Mouse (Mus musculus): ENCODE results near the gene Set. TPM values are rescaled to one million over a fixed set of nuclear protein-coding genes. Genes with fewer than 3 reads are reported as not detected.

Gene Set
- polyA plus RNA-seq, 1 experiment from 2014 or later: 393 TPM

DNA sequence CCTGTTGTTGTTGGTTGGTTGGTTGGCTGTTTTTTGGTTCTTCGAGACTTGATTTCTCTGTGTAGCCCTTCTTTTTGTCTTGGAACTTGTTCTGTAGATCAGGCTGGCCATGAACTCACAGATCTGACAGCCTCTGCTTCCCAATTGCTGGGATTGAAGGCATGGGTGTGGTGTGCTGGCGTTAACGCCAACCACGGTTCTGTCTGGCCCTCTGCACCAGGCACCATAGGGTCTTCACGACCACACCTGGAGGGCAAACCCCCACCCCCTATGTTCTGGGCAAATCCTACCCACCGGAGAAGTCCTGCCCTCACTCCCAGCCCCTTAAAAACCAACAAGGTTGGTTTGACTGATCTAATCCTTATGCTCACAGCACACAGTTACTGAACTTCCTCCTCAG lies 19.8 kb downstream of the Set start:
- Histone ChIP-seq H3K9me3 (replicated peaks; ENCODE audit: control insufficient read depth, low read length) (no peaks in the 10 kb centered on the region), H3K27me3 (replicated peaks; ENCODE audit: control insufficient read depth, insufficient read depth, low read length) (no peaks in the 10 kb centered on the region), H3K27ac (ENCODE audit: low read depth, low read length) (peak overlapping the region; percentile 21; the same call in 1 of the 2 replicates), H3K4me1 (ENCODE audit: control insufficient read depth, insufficient read depth, low read length) (peaks cover 4% of the 10 kb centered on the region; the same call in 1 of the 2 replicates), H3K9ac (ENCODE audit: low read length) (peak overlapping the region; percentile 45; the same call in 1 of the 2 replicates), H3K4me2 (ENCODE audit: low read length) (peak overlapping the region; percentile 96), H3K4me3 (ENCODE audit: low read depth, low read length) (peak overlapping the region; percentile 46; the same call in 1 of the 2 replicates), H3K36me3 (ENCODE audit: control insufficient read depth, insufficient read depth, low read length) (peaks cover 22% of the 10 kb centered on the region)
- ATAC-seq (no peak; the same call in none of the 2 replicates), DNase-seq (ENCODE audit: low spot score) (no peak)
- WGBS: 65% methylated on average over 6 of the region's 6 CpGs

DNA sequence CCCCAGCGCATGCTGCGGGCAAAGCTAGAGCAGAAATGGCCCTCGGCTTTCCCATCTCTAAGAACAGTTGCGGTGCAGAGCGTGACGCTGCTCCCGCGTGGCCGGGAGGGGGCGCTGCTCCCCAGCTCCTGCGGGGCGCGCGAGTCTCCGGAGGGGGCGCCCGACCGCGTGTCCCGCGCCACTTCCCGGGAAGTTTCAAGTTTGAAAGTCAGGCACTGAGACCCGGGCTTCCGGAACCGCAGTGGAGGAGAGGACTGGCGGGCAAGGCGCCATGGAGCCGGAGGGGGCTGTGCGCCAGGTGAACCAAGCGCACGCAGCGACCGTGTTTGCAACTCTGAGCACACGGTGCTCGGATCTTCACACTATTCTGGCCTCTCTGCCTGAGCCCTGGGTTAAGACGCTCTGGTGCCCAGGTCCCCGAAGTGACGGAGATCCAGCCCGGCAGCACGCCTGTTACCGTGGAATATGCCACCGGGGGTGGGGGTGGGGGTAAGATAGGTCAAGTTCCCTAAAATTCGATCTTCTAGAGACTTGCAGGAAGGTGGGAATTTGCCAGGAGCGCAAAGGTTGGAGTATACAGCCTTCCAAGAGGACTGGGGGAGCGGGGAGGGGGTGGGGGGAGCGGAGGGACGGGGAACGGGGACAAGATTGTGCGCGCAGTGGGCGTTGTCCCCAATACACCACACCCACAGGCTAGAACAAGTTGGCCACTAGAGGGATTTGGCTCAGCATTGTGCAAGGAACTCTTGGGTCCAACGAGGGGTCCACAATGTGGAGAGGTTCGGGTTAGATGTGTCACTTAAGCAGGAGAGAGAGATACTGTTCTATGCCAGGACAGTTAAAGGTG lies 20.5 kb downstream of the Set start, which contains the start of gene Pkn3:
Gene Pkn3 (plus strand): TSS at position 183 of the 847 bp plus-strand sequence.
- WGBS: under 1% methylated on average over 53 of the region's 53 CpGs
- H3K9me3 ChIP-seq (replicated peaks; ENCODE audit: control insufficient read depth, low read length): no peaks in the 10 kb centered on the region
- ATAC-seq (peak; percentile 82), DNase-seq (ENCODE audit: low spot score) (peak; percentile 84)
- H3K27me3 ChIP-seq (replicated peaks; ENCODE audit: control insufficient read depth, insufficient read depth, low read length): no peaks in the 10 kb centered on the region
- peaks cover 17% of the 10 kb centered on the region for H3K36me3 ChIP-seq (ENCODE audit: control insufficient read depth, insufficient read depth, low read length)
- H3K9ac ChIP-seq (ENCODE audit: low read length): peak within 1 kb of the TSS; percentile 58
- H3K27ac ChIP-seq (ENCODE audit: low read depth, low read length): peak within 1 kb of the TSS; percentile 21; the same call in 1 of the 2 replicates
- H3K4me1 ChIP-seq (ENCODE audit: control insufficient read depth, insufficient read depth, low read length): peaks cover 4% of the 10 kb centered on the region; the same call in 1 of the 2 replicates
- peak within 1 kb of the TSS; percentile 46 for H3K4me3 ChIP-seq (ENCODE audit: low read depth, low read length)
- H3K4me2 ChIP-seq (ENCODE audit: low read length): peak within 1 kb of the TSS; percentile 96

DNA sequence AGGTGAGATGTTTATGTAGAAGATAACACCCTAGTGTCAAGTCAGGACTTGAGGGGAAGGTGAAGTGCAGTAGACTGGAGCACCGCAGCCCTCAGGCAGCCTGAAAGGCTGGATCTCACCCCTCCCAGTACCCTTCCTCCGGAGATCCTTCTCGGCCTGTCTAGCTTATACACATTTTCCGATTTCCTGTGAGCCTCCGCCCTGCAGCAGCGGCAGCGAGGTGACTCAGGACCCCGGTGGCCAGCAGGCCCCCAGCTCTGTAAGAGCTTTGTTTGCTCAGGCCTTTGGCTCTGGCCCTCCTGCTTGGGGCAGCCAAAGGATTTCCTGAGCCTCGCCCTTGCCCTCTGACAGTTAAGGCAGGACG lies 21.2 kb downstream of the Set start:
- H3K4me2 ChIP-seq (ENCODE audit: low read length): peak overlapping the region; percentile 96
- ATAC-seq: no peak
- peaks cover 4% of the 10 kb centered on the region; the same call in 1 of the 2 replicates for H3K4me1 ChIP-seq (ENCODE audit: control insufficient read depth, insufficient read depth, low read length)
- peak overlapping the region; percentile 58; the same call in 1 of the 2 replicates for H3K9ac ChIP-seq (ENCODE audit: low read length)
- WGBS: 27% methylated on average over 10 of the region's 10 CpGs
- H3K9me3 ChIP-seq (replicated peaks; ENCODE audit: control insufficient read depth, low read length): no peaks in the 10 kb centered on the region
- peak overlapping the region; percentile 11; the same call in 1 of the 2 replicates for H3K27ac ChIP-seq (ENCODE audit: low read depth, low read length)
- peaks cover 11% of the 10 kb centered on the region for H3K36me3 ChIP-seq (ENCODE audit: control insufficient read depth, insufficient read depth, low read length)
- DNase-seq (ENCODE audit: low spot score): no peak
- no peaks in the 10 kb centered on the region for H3K27me3 ChIP-seq (replicated peaks; ENCODE audit: control insufficient read depth, insufficient read depth, low read length)
- H3K4me3 ChIP-seq (ENCODE audit: low read depth, low read length): peak overlapping the region; percentile 46; the same call in 1 of the 2 replicates

- Histone ChIP-seq H3K27ac (ENCODE audit: low read depth, low read length) (no peak overlapping the region), H3K9ac (ENCODE audit: low read length) (no peak overlapping the region), H3K4me2 (ENCODE audit: low read length) (peak overlapping the region; percentile 96; the same call in 1 of the 2 replicates), H3K27me3 (replicated peaks; ENCODE audit: control insufficient read depth, insufficient read depth, low read length) (no peaks in the 10 kb centered on the region), H3K4me1 (ENCODE audit: control insufficient read depth, insufficient read depth, low read length) (peaks cover 4% of the 10 kb centered on the region; the same call in 1 of the 2 replicates), H3K36me3 (ENCODE audit: control insufficient read depth, insufficient read depth, low read length) (peaks cover 8% of the 10 kb centered on the region), H3K9me3 (replicated peaks; ENCODE audit: control insufficient read depth, low read length) (no peaks in the 10 kb centered on the region), H3K4me3 (ENCODE audit: low read depth, low read length) (no peak overlapping the region)
- no peak for DNase-seq (ENCODE audit: low spot score)
- ATAC-seq: no peak
- 79% methylated on average over 4 of the region's 4 CpGs for WGBS
Observed at GRCm38 (mm10) chr2:30078760-30079159, 21.6 kb downstream of the Set start.

DNA sequence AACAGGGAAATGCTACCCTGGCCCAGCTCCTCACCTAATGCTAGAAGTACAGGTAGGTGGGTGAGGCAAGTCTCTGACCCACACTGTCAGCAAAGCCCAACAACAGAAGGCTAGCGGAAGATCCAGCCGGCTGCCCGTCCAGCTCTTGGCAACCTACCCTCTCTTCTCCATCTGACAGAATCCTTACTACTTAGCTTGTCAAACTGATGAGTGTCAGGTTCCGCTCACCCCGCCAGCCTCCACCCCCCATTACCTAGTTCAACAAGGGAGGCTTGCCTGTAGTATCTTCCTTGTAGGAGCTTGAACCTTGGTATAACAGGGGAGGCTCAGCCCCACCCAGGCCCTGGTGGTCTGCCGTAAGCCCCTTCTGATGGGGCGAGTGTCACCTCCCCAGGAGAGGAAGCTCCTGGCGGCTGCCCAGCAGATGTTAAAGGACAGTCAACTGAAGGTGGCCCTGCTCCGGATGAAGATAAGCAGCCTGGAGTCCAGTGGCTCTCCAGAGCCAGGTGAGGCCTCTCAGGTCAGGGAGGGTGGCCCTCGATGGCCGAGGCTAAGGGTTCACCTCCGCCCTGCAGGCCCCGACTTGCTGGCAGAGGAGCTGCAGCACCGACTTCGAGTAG lies 23.1 kb downstream of the Set start:
- no peak overlapping the region for H3K9ac ChIP-seq (ENCODE audit: low read length)
- H3K4me3 ChIP-seq (ENCODE audit: low read depth, low read length): no peak overlapping the region
- no peak overlapping the region for H3K4me2 ChIP-seq (ENCODE audit: low read length)
- DNase-seq (ENCODE audit: low spot score): no peak
- H3K4me1 ChIP-seq (ENCODE audit: control insufficient read depth, insufficient read depth, low read length): peaks cover 4% of the 10 kb centered on the region; the same call in 1 of the 2 replicates
- no peaks in the 10 kb centered on the region for H3K27me3 ChIP-seq (replicated peaks; ENCODE audit: control insufficient read depth, insufficient read depth, low read length)
- H3K36me3 ChIP-seq (ENCODE audit: control insufficient read depth, insufficient read depth, low read length): no peaks in the 10 kb centered on the region
- H3K9me3 ChIP-seq (replicated peaks; ENCODE audit: control insufficient read depth, low read length): no peaks in the 10 kb centered on the region
- H3K27ac ChIP-seq (ENCODE audit: low read depth, low read length): no peak overlapping the region
- no peak for ATAC-seq
- 93% methylated on average over 15 of the region's 15 CpGs for WGBS

DNA sequence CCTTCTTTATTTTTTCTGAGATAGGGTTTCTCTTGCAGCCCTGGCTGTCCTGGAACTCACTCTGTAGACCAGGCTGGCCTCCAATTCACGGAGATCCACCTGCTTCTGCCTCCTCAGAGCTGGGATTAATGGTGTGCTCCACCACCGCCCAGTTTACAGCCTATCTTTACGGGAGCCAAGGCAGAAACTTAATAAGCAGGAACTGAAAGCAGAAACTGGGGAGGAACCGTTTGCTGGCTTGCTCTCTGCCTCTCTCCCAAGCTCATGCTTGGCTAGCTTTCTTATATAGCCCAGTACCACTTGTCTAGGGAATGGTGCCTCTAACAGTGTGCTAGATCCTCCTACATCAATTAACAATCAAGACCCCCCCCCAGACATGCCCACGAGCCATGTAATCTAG lies 26.9 kb downstream of the Set start:
- no peaks in the 10 kb centered on the region for H3K27me3 ChIP-seq (replicated peaks; ENCODE audit: control insufficient read depth, insufficient read depth, low read length)
- H3K4me2 ChIP-seq (ENCODE audit: low read length): no peak overlapping the region
- no peaks in the 10 kb centered on the region for H3K36me3 ChIP-seq (ENCODE audit: control insufficient read depth, insufficient read depth, low read length)
- H3K4me1 ChIP-seq (ENCODE audit: control insufficient read depth, insufficient read depth, low read length): no peaks in the 10 kb centered on the region
- no peak for DNase-seq (ENCODE audit: low spot score)
- no peak overlapping the region for H3K27ac ChIP-seq (ENCODE audit: low read depth, low read length)
- 54% methylated on average over 5 of the region's 5 CpGs for WGBS
- H3K9me3 ChIP-seq (replicated peaks; ENCODE audit: control insufficient read depth, low read length): no peaks in the 10 kb centered on the region
- H3K4me3 ChIP-seq (ENCODE audit: low read depth, low read length): no peak overlapping the region
- ATAC-seq: no peak
- no peak overlapping the region for H3K9ac ChIP-seq (ENCODE audit: low read length)

GRCm38 (mm10) chr2:30084632-30085031 lies 27.5 kb downstream of the Set start:
- H3K27ac ChIP-seq (ENCODE audit: low read depth, low read length): no peak overlapping the region

GRCm38 (mm10) chr2:30087310-30087709 lies 30.1 kb downstream of the Set start:
- Histone ChIP-seq H3K27me3 (replicated peaks; ENCODE audit: control insufficient read depth, insufficient read depth, low read length) (no peaks in the 10 kb centered on the region), H3K4me2 (ENCODE audit: low read length) (no peak overlapping the region), H3K4me3 (ENCODE audit: low read depth, low read length) (no peak overlapping the region), H3K9me3 (replicated peaks; ENCODE audit: control insufficient read depth, low read length) (no peaks in the 10 kb centered on the region), H3K27ac (ENCODE audit: low read depth, low read length) (no peak overlapping the region), H3K4me1 (ENCODE audit: control insufficient read depth, insufficient read depth, low read length) (no peaks in the 10 kb centered on the region), H3K36me3 (ENCODE audit: control insufficient read depth, insufficient read depth, low read length) (0 out of 2 replicates have a peak, but pooled peaks cover 8% of the 10 kb centered on the region), H3K9ac (ENCODE audit: low read length) (no peak overlapping the region)
- DNase-seq (ENCODE audit: low spot score): no peak
- WGBS: 94% methylated on average over 4 of the region's 4 CpGs
- ATAC-seq: no peak

More at GRCm38 (mm10) chr2:30084632-30085031, 27.5 kb downstream of the Set start:
- H3K36me3 ChIP-seq (ENCODE audit: control insufficient read depth, insufficient read depth, low read length): no peaks in the 10 kb centered on the region
- H3K4me3 ChIP-seq (ENCODE audit: low read depth, low read length): no peak overlapping the region; the same call in 1 of the 2 replicates
- DNase-seq (ENCODE audit: low spot score) (peak; percentile 16), ATAC-seq (no peak)
- H3K9me3 ChIP-seq (replicated peaks; ENCODE audit: control insufficient read depth, low read length): no peaks in the 10 kb centered on the region
- no peaks in the 10 kb centered on the region for H3K27me3 ChIP-seq (replicated peaks; ENCODE audit: control insufficient read depth, insufficient read depth, low read length)
- peak overlapping the region; percentile 29 for H3K4me2 ChIP-seq (ENCODE audit: low read length)
- WGBS: 10% methylated on average over 12 of the region's 12 CpGs
- H3K4me1 ChIP-seq (ENCODE audit: control insufficient read depth, insufficient read depth, low read length): no peaks in the 10 kb centered on the region
- peak overlapping the region; percentile 2; the same call in 1 of the 2 replicates for H3K9ac ChIP-seq (ENCODE audit: low read length)

Data from forebrain, embryonic 14.5 days (tissue).